Mouse (Mus musculus) forebrain, postnatal 0 days (tissue): Measurements from ENCODE around the gene Tubb3. TPM values are rescaled to one million over a fixed set of nuclear protein-coding genes. Genes with fewer than 3 reads are reported as not detected.
"Not testable (repeated sequence)": the region's sequence is repeated elsewhere in the genome, so short reads cannot be mapped to it uniquely, and the experiment has no call there.

Source experiments
- ATAC-seq: fragments of 200-750 bp; cut with Nextera tagmentation; 2 replicates; pipeline ENCODE4 v1.8.0; 2017; ENCODE audit warnings: mild to moderate bottlenecking, moderate library complexity
- DNase-seq: peaks from one replicate; pipeline ENCODE4 v3.0.0-alpha.2; 2015
- H3K27ac ChIP-seq: fragments of 300-500 bp; sonication (generic); 2 replicates; pipeline ENCODE4 v1.5.1; 2014; ENCODE audit warnings: low read depth, mild to moderate bottlenecking, antibody characterized with exemption, low read length, moderate library complexity, mixed read lengths
- H3K27me3 ChIP-seq: fragments of 300-500 bp; sonication (generic); 2 replicates; pipeline ENCODE4 v1.6.1; 2014; ENCODE audit warnings: mild to moderate bottlenecking, low read length, mixed read lengths; ENCODE audit not compliant: insufficient read depth
- H3K36me3 ChIP-seq: fragments of 300-500 bp; sonication (generic); 2 replicates; pipeline ENCODE4 v1.6.1; 2014; ENCODE audit warnings: mild to moderate bottlenecking, moderate library complexity; ENCODE audit not compliant: insufficient read depth
- H3K4me1 ChIP-seq: fragments of 300-500 bp; sonication (generic); 2 replicates; pipeline ENCODE4 v1.6.1; 2014; ENCODE audit warnings: antibody characterized with exemption; ENCODE audit not compliant: insufficient read depth
- H3K4me2 ChIP-seq: fragments of 300-500 bp; sonication (generic); 2 replicates; pipeline ENCODE4 v1.6.1; 2014; ENCODE audit warnings: low read depth, mild to moderate bottlenecking, moderate library complexity
- H3K4me3 ChIP-seq: fragments of 300-500 bp; sonication (generic); 2 replicates; pipeline ENCODE4 v1.5.1; 2014; ENCODE audit warnings: low read depth, low read length, mixed read lengths
- H3K9ac ChIP-seq: fragments of 300-500 bp; sonication (generic); 2 replicates; pipeline ENCODE4 v1.6.1; 2014; ENCODE audit warnings: mild to moderate bottlenecking
- H3K9me3 ChIP-seq: fragments of 300-500 bp; sonication (generic); 2 replicates; pipeline ENCODE4 v1.6.1; 2016; ENCODE audit warnings: low read length
- CTCF ChIP-seq: sonication (generic); IDR thresholded peaks from 2 replicates; pipeline ENCODE4 v1.5.1; 2016; ENCODE audit warnings: antibody characterized with exemption, control low read depth, low read depth
- WGBS: fragments of 180-500 bp; shearing (Covaris S2); extraction: QIAGEN DNeasy Blood & Tissue Kit; methylation state at CpG from one replicate; pipeline ENCODE4 v1.1.7; 2014; 5-methylcytosine and 5-hydroxymethylcytosine counted together
- polyA plus RNA-seq: library from polyadenylated mRNA; unstranded; fragments of >200 nt; fragmentation: Nextera tagmentation; extraction: Ambion mirVana; gene quantifications from 2 replicates; pipeline ENCODE4 v1.2.1, GENCODE M21; 2015
- total RNA-seq: library from RNA; depleted of rRNA; stranded (reverse); fragments of >200 nt; gene quantifications from 2 replicates; pipeline ENCODE4 v1.2.3, GENCODE M21; 2014

The Tubb3 gene
- total and polyA plus RNA-seq, 2 experiments from 2014 or later, result 2,116 to 3,807 TPM

- DNase-seq (peak; percentile 77), ATAC-seq (peak; percentile 49)
- TF ChIP-seq CTCF, result no peak
These were observed 630 bp downstream of the Tubb3 start for GRCm38 (mm10) chr8:123411781-123412327.

DNA sequence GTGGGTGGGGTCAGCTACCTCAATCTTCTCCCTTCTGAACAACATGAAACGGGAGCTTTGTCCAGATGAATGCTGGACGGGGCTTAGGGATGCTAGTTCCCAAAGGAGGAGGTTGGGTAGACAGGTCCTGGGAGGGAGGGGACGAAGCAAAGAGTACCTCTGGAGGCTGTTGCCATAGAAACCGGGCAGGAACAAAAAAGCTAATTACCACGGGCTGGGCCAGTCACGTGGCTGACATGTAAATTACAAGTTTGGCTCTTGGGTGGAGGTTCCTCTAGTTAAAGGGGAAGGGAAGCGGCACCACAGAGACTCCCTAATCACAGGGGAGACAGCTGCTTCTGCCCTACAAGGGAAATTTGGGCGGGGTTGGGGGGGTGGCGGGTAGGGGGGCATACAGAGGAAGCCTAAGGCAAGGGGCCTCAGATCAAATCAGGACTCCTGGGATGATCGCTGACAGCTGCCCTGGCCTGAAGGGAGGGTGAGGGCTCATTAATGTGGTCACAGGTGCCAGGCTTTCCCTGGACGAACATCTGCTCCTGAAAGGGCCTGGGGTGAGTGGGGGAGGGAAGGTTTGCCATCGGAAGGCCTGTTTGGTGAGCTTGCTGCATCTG lies 1.4 kb downstream of the Tubb3 start:
- peak; percentile 26 for ATAC-seq
- Histone ChIP-seq H3K4me2 (peak overlapping the region; percentile 90), H3K4me1 (peaks cover 14% of the 10 kb centered on the region; the same call in 1 of the 2 replicates), H3K9ac (peak overlapping the region; percentile 99), H3K36me3 (peaks cover 8% of the 10 kb centered on the region; the same call in 1 of the 2 replicates), H3K4me3 (peak overlapping the region; percentile 72), H3K27me3 (no peaks in the 10 kb centered on the region), H3K27ac (peak overlapping the region; percentile 98), H3K9me3 (no peaks in the 10 kb centered on the region)
- DNase-seq, result peak; percentile 91
- no peak for TF ChIP-seq CTCF
- under 1% methylated on average over 11 of the region's 12 CpGs for WGBS

More at GRCm38 (mm10) chr8:123411781-123412327, 630 bp downstream of the Tubb3 start:
- H3K4me1 ChIP-seq, result peaks cover 14% of the 10 kb centered on the region; the same call in 1 of the 2 replicates
- peak overlapping the region; percentile 90 for H3K4me2 ChIP-seq
- peak overlapping the region; percentile 98 for H3K27ac ChIP-seq
- 2% methylated on average over 16 of the region's 16 CpGs for WGBS
- no peaks in the 10 kb centered on the region for H3K27me3 ChIP-seq
- H3K4me3 ChIP-seq, result peak overlapping the region; percentile 72
- peaks cover 1% of the 10 kb centered on the region; the same call in 1 of the 2 replicates for H3K36me3 ChIP-seq
- peak overlapping the region; percentile 99 for H3K9ac ChIP-seq
- no peaks in the 10 kb centered on the region for H3K9me3 ChIP-seq

DNA sequence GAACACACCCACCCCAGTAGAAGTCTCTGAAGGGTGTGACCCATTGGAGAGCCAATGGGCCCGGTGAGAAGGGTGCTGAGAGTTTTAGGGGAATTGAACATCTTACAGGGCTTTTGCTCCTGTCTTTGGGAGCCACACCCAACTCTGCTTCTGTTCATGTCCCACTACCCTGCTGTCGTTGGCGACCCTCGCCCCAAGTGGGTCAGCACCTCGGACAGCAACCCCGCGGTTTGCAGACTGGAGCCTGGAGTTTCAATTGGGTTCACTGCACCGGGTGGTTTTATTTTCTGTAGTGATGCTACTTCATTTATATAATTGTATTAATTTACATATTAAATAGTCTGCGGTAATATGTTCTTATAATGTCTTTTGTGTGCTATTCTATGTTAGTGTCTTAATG lies 3.0 kb downstream of the Tubb3 start:
- H3K9me3 ChIP-seq, result no peaks in the 10 kb centered on the region
- DNase-seq (no peak), ATAC-seq (no peak)
- H3K27me3 ChIP-seq, result no peaks in the 10 kb centered on the region
- 8% methylated on average over 9 of the region's 9 CpGs for WGBS
- H3K4me1 ChIP-seq, result peaks cover 10% of the 10 kb centered on the region; the same call in 1 of the 2 replicates
- H3K4me3 ChIP-seq, result peak overlapping the region; percentile 72
- peak overlapping the region; percentile 99 for H3K9ac ChIP-seq
- peaks cover 24% of the 10 kb centered on the region for H3K36me3 ChIP-seq
- H3K4me2 ChIP-seq, result peak overlapping the region; percentile 90
- H3K27ac ChIP-seq, result peak overlapping the region; percentile 98
- no peak for TF ChIP-seq CTCF

DNA sequence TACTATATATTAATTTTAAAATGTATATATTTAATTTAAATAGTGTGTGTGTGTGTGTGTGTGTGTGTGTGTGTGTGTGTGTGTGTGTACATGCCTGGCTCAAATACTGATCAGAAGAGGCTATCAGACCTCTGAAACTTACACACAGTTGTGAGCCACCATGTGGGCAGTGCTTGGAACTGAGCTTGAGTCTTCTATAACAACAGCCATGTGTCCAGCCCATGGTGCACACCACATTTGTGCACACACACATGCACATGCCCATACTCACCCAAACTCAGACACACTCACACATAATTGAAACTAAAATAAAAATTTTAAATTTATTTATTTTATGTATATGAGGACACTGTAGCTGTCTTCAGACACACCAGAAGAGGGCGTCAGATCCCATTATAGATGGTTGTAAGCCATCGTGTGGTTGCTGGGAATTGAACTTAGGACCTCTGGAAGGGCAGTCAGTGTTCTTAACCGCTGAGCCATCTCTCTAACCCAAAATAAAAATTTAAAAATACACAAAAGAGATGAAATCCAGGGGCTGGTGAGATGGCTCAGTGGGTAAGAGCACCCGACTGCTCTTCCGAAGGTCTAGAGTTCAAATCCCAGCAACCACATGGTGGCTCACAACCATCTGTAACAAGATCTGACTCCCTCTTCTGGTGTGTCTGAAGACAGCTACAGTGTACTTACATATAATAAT lies 3.9 kb downstream of the Tubb3 start:
- H3K9me3 ChIP-seq, H3K9ac ChIP-seq, H3K4me1 ChIP-seq, H3K27ac ChIP-seq, DNase-seq, H3K27me3 ChIP-seq, ATAC-seq: not testable (repeated sequence)
- peaks cover 33% of the 10 kb centered on the region for H3K36me3 ChIP-seq
- TF ChIP-seq CTCF, result 0 out of 2 replicates have a peak, but pooled peaks have one; percentile 31
- H3K4me3 ChIP-seq, result peak overlapping the region; percentile 72
- 83% methylated on average over 5 of the region's 5 CpGs for WGBS
- peak overlapping the region; percentile 90 for H3K4me2 ChIP-seq

DNA sequence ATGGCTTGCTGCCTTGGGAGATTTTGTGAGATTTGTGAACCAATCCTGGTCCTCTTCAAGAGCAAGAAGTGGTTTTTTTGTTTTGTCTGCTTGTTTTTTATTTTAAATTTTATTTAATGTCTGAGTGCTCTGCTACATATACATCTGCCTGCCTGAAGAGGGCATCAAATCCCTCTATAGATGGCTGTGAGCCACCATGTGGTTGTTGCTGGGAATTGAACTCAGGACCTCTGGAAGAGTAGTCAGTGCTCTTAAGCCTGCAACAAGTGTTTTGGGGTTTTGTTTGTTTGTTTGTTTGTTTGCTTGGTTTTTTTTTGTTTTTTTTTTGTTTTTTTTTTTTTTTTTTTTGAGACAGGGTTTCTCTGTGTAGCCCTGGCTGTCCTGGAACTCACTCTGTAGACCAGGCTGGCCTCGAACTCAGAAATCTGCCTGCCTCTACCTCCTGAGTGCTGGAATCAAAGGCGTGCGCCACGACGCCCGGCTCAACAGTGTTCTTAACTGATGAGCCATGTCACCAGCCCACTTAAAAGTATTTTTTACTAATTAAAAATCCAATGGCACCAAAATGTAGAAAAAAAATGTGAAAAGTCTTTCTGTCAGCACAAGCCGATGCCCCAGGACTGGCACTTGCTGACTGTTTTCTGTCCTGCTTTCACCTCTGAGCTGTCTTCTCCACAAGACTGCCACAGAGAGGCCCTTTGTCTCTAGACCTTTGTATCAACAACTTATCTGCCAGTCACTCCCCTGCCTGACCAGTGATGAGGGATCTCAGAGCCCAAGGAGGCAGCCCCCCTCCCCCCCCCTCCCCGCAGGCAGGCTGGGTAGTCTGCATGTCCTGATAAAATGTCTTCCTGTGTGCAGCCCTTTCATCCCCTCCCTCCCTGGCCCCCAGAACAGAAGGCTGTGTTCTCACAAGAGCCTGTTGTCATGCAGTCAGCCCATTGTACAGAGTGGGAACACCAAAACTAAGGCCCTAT lies 5.0 kb downstream of the Tubb3 start:
- Histone ChIP-seq H3K9me3 (no peaks in the 10 kb centered on the region), H3K27me3 (no peaks in the 10 kb centered on the region), H3K36me3 (peaks cover 44% of the 10 kb centered on the region), H3K4me2 (peak overlapping the region; percentile 90), H3K27ac (no peak overlapping the region), H3K4me3 (peak overlapping the region; percentile 6; the same call in 1 of the 2 replicates), H3K9ac (no peak overlapping the region), H3K4me1 (no peaks in the 10 kb centered on the region)
- no peak for ATAC-seq
- peak; percentile 70 for TF ChIP-seq CTCF
- WGBS, result 81% methylated on average over 8 of the region's 8 CpGs
- peak; percentile 74 for DNase-seq

DNA sequence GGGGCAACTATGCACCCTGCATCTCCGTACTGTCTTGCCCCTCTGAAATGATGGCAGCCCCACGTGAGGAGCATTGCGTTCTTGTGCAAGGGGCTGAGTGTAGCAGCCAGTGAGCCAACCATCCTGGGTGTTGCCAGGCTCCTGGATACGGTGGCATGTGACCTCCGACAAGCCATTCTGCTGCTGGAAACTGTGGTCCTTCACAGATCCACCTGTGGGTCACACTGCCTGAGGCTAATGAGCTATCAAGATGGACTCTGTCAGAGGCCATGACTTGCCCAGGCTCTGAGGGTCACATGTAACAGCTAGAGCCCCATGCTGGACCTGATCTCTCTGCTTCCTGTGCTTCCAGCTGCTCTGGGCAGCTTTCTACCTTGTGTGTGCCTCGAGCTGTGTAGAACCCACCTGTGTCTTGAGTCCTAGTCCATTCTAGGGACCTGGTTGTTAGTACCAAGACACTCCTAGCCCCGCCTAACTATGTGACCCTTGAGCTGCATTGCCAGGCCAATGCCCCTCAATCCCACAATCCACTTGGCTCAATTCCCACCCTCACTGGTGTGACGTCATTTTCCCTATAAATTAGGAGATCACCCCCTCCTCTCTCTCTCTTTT lies 5.8 kb downstream of the Tubb3 start:
- no peak overlapping the region for H3K9ac ChIP-seq
- H3K4me2 ChIP-seq, result peak overlapping the region; percentile 90
- no peaks in the 10 kb centered on the region for H3K9me3 ChIP-seq
- H3K4me3 ChIP-seq, result peak overlapping the region; percentile 5; the same call in 1 of the 2 replicates
- no peaks in the 10 kb centered on the region for H3K27me3 ChIP-seq
- H3K4me1 ChIP-seq, result no peaks in the 10 kb centered on the region
- DNase-seq (no peak), ATAC-seq (no peak)
- TF ChIP-seq CTCF, result no peak
- 72% methylated on average over 8 of the region's 8 CpGs for WGBS
- no peak overlapping the region for H3K27ac ChIP-seq
- H3K36me3 ChIP-seq, result peaks cover 51% of the 10 kb centered on the region
